Mouse (Mus musculus) frontal cortex, postnatal 36 days (tissue): ENCODE data around the gene Btbd6.

Experiments
- DNase-seq, 2 experiments: peaks; one replicate each; pipeline ENCODE4 v3.0.0; 2022; ENCODE audit warnings: low spot score in 2 of 2

Btbd6 gene

GRCm38 (mm10) chr12:112952926-112953565, 23.2 kb upstream of the Btbd6 start:
- DNase-seq = no peak

DNA sequence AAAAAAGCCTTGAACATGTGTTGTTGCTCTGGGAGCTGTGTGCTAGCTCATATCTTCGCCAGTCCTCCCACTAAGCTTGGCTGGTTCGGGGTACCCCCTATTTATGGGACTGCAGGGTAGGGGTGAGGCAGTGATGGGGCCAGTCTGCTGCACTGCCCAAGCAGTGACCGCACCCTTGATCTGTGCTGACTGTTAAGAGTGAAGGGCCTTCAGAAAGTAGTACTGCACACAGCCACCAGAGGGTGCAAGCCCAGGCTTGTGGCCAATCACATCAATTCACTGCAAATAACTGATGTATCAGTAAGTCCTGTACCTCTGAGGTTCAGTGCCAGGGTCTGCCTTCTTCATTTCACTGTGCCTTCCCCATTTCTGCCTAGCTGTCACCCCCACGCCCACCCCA, 20.5 kb upstream of the Btbd6 start:
- DNase-seq = peak; percentile 70 to 84

GRCm38 (mm10) chr12:112958303-112958702, 18.0 kb upstream of the Btbd6 start:
- no peak for DNase-seq

GRCm38 (mm10) chr12:112959421-112959820, 16.9 kb upstream of the Btbd6 start:
- DNase-seq = no peak

DNA sequence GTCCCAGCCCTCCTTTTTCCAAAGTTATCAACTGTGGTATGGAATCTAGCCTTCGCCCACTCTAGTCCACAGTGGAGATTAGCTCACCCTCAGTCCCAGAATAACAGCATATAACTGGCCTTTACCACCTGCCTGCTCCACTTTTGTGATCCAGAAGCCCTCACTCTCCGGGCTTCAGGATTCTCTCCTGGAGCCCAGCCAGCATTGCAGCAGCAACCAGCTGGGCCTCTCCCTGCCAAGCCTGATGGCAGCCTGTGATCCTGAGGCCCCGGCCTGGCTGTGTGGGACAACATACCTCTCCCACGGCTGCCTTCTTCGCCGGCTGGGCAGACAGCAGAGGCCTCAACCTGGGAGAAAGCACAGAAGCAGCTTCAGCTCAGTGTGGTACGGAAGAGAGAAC, 14.9 kb upstream of the Btbd6 start:
- DNase-seq = no peak

DNA sequence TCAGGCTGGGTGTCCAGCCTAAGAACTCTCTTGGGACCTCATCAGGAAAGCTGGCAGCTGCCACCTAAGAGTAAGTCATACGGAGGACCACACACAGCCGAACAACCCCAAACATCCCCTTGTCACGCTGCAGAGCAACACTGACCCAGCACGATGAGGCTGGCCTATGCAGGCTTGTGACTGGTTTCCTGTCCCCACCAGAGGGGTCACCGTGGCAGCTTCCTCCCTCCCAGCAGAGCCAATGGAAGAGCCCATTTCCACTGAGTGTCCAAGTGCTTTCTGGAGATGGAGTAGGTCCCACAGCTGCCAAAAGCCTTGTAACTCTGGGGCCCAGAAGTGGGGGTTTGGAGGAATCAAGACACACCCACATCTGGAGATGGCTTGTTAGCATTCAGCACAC, 14.4 kb upstream of the Btbd6 start:
- no peak for DNase-seq

- DNase-seq = no peak
These were observed 10.5 kb upstream of the Btbd6 start for GRCm38 (mm10) chr12:112965783-112966182.

- DNase-seq = no peak
These were observed 7.3 kb upstream of the Btbd6 start for GRCm38 (mm10) chr12:112968943-112969342.

DNA sequence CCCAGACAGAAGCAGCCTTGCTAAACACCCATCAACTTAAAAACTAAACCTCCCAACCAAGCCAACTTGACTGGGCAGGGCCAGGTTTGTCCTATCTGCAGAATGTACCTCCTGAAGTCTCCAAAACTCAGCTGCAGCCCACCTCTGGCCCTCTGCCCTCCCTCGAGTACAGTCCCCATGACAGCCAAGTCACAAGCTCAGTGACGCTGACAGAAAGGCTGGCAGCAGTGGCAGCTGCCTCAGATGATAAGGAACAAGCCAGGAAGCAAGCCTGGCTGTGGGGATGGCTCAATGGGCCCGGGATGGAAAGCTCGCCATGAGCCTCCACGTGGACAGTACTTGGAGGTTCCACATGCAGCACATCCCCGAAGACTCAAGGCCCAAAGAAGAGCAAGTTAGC, 6.7 kb upstream of the Btbd6 start:
- no peak for DNase-seq

- no peak for DNase-seq
These were observed 1.5 kb upstream of the Btbd6 start for GRCm38 (mm10) chr12:112974736-112975135.

DNA sequence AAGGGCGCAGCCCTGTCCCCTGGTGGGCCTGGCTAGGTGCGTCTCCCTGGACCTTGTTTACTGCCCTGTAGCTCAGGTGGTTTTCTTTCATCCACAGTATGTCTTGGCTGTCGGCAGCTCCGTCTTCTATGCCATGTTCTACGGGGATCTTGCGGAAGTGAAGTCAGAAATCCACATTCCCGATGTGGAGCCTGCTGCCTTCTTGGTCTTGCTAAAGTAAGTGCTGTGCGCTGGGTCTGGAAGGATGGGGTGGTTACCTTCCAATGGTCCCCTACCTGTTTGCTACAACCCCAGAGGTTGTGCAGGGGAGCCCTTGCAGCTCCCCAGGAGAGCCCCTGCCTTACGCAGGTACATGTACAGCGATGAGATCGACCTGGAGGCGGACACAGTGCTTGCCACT, 874 bp downstream of the Btbd6 start:
- DNase-seq = peak; percentile 40 to 43

GRCm38 (mm10) chr12:112982031-112982430, 5.7 kb downstream of the Btbd6 start:
- no peak for DNase-seq

DNA sequence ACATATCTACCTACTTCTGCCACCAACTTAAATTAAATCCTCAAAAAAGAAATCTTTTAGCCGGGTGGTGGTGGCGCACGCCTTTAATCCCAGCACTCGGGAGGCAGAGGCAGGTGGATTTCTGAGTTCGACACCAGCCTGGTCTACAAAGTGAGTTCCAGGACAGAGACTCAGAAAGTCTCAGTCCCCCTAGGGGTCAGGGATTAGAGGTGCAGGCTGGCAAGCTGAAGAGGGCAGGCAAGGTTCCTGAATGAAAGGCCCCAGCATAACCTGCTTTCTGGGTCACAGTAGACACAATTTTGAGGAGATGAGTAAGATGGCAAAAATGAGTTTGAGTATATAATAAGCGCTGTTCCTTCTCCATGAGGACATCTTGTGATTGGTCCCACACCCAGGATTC, 9.1 kb downstream of the Btbd6 start:
- DNase-seq = no peak

GRCm38 (mm10) chr12:112987877-112988276, 11.6 kb downstream of the Btbd6 start:
- no peak for DNase-seq

DNA sequence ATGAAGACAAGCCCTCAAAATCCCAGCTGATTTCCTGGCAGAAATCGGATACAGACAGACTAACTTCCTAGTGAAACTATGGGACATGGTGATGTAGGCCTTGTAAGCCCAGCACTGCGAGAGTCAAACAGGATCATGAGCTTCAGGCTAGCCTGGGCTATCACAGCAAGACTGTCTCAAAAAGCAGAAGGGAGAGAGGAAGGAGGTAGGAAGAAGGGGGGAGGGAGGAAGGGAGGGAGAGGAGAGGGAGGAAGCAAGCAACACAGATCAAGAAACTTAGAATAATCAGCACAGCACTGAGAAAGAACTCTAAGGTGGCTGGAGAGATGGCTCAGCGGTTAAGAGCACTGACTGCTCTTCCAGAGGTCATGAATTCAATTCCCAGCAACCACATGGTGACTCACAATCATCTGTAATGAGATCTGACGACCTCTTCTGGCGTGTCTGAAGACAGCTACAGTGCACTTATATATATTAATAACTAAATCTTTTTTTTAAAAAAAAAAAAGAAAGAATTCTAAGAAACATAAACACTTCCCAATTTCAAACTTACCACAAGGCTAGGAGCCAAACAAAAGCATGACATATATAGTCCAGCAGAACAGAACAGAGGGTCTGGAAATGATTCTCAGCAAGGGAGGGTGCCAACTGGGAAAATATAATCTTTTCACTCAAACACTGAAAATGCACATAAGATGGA, 14.6 kb downstream of the Btbd6 start:
- DNase-seq = no peak

- no peak for DNase-seq
These were observed 15.2 kb downstream of the Btbd6 start for GRCm38 (mm10) chr12:112991444-112991843.

DNA sequence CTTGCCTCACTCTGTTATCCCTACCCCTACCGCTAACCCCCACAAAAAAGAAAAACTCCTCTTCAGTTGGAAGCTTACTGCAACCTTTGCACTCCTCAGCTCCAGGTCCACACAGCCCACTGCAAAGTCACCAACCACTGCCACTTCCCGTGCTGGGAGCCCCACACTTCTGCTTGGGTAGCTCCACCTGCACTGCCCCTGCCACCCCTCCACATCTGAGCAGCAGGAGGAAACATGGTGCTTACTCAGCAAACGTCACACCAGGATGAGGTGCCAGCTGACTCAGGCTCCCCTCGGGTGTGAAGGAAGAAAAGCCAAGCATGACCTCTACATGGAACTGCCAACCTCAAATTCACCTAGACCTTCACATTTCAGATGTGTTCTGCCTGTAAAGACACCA, 17.9 kb downstream of the Btbd6 start:
- no peak for DNase-seq

GRCm38 (mm10) chr12:112999569-113000293, 23.4 kb downstream of the Btbd6 start:
- no peak for DNase-seq

GRCm38 (mm10) chr12:113000294-113001132, 24.2 kb downstream of the Btbd6 start, which contains the start of gene Brf1:
Brf1 (minus strand) TSS chr12:113000704.
- peak; percentile 91 to 92 for DNase-seq

DNA sequence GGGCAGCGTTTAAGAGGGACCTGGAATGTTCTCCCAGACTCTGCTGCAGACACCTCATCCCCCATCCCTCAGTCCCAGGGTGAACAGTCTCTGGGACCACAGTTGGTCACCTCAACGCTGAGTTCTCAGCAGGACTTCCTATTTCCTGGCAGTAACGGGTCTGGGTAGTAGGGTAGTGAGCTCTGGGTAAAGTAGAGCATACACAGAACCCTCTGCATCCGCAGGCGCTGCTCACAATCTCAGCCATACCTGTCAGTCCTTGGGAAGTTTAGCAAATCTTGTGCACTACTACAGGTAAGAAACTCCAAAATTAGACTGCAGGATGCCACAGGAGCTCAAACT, 24.8 kb downstream of the Btbd6 start:
- DNase-seq = no peak

- no peak for DNase-seq
These were observed 26.4 kb downstream of the Btbd6 start for GRCm38 (mm10) chr12:113002667-113003066.

GRCm38 (mm10) chr12:113004011-113004410, 27.7 kb downstream of the Btbd6 start:
- no peak for DNase-seq
